Mouse (Mus musculus) intestine, postnatal 0 days (tissue): ENCODE measurements at regions not wholly inside any gene's neighbourhood (a gene's known extent, or its start where the extent isn't known, plus 50 kb on each side); places are given as distances from the start of the nearest gene placed in this dataset.
A peak's percentile ranks its signal among the peaks of the same experiment; 100 is the strongest.

Source experiments
- ATAC-seq: fragments of 200-750 bp; cut with Nextera tagmentation; 2 replicates; pipeline ENCODE4 v1.8.0; 2017; ENCODE audit warnings: mild to moderate bottlenecking, moderate TSS enrichment, moderate library complexity
- H3K27ac ChIP-seq: fragments of 300-500 bp; sonication (generic); 2 replicates; pipeline ENCODE4 v1.5.1; 2014; ENCODE audit warnings: mild to moderate bottlenecking, low read depth, low read length, moderate library complexity
- H3K27me3 ChIP-seq: fragments of 300-500 bp; sonication (generic); replicated peaks from 2 replicates; pipeline ENCODE4 v1.6.1; 2014; ENCODE audit warnings: low read length, mixed read lengths; ENCODE audit not compliant: control insufficient read depth, insufficient read depth
- H3K36me3 ChIP-seq: fragments of 300-500 bp; sonication (generic); 2 replicates; pipeline ENCODE4 v1.6.1; 2014; ENCODE audit warnings: mild to moderate bottlenecking, moderate library complexity; ENCODE audit not compliant: control insufficient read depth, insufficient read depth
- H3K4me1 ChIP-seq: fragments of 300-500 bp; sonication (generic); replicated peaks from 2 replicates; pipeline ENCODE4 v1.6.1; 2014; ENCODE audit warnings: antibody characterized with exemption, low read length, mixed read lengths; ENCODE audit not compliant: control insufficient read depth, insufficient read depth
- H3K4me2 ChIP-seq: fragments of 300-500 bp; sonication (generic); replicated peaks from 2 replicates; pipeline ENCODE4 v1.6.1; 2014; ENCODE audit warnings: low read depth, mild to moderate bottlenecking, moderate library complexity
- H3K4me3 ChIP-seq: fragments of 300-500 bp; sonication (generic); 2 replicates; pipeline ENCODE4 v1.5.1; 2014; ENCODE audit warnings: low read depth, low read length
- H3K9ac ChIP-seq: fragments of 300-500 bp; sonication (generic); 2 replicates; pipeline ENCODE4 v1.6.1; 2014; ENCODE audit warnings: mild to moderate bottlenecking, low read depth, low read length
- H3K9me3 ChIP-seq: fragments of 300-500 bp; sonication (generic); 2 replicates; pipeline ENCODE4 v1.6.1; 2016; ENCODE audit warnings: mixed run types; ENCODE audit not compliant: control insufficient read depth
- CTCF ChIP-seq: sonication (generic); IDR thresholded peaks from 2 replicates; pipeline ENCODE4 v1.5.1; 2016; ENCODE audit warnings: low read depth, mild to moderate bottlenecking, control low read depth, antibody characterized with exemption, moderate library complexity
- WGBS: fragments of 180-500 bp; shearing (Covaris S2); extraction: QIAGEN DNeasy Blood & Tissue Kit; methylation state at CpG from one replicate; pipeline ENCODE4 v1.1.7; 2014; 5-methylcytosine and 5-hydroxymethylcytosine counted together

GRCm38 (mm10) chr8:78000303-78000702, 212.8 kb upstream of the Ttc29 start:
- H3K27me3 ChIP-seq = no peaks in the 10 kb centered on the region
- TF ChIP-seq CTCF = no peak
- no peak overlapping the region for H3K4me3 ChIP-seq
- 84% methylated on average over 3 of the region's 3 CpGs for WGBS
- no peak overlapping the region for H3K27ac ChIP-seq
- H3K9ac ChIP-seq = no peak overlapping the region
- no peaks in the 10 kb centered on the region for H3K9me3 ChIP-seq
- H3K4me2 ChIP-seq = no peak overlapping the region
- no peaks in the 10 kb centered on the region for H3K36me3 ChIP-seq
- no peak for ATAC-seq
- H3K4me1 ChIP-seq = no peaks in the 10 kb centered on the region

- Histone ChIP-seq H3K9me3 (no peaks in the 10 kb centered on the region), H3K4me1 (no peaks in the 10 kb centered on the region), H3K4me2 (no peak overlapping the region), H3K9ac (no peak overlapping the region), H3K27me3 (no peaks in the 10 kb centered on the region), H3K4me3 (no peak overlapping the region), H3K27ac (no peak overlapping the region), H3K36me3 (no peaks in the 10 kb centered on the region)
- TF ChIP-seq CTCF = no peak
- no peak for ATAC-seq
- 22% methylated on average over 5 of the region's 5 CpGs for WGBS
These were observed 211.4 kb upstream of the Ttc29 start for GRCm38 (mm10) chr8:78001656-78002055.

- Histone ChIP-seq H3K9ac (no peak overlapping the region), H3K4me1 (no peaks in the 10 kb centered on the region), H3K36me3 (no peaks in the 10 kb centered on the region), H3K9me3 (no peaks in the 10 kb centered on the region), H3K27ac (no peak overlapping the region), H3K4me3 (no peak overlapping the region), H3K27me3 (no peaks in the 10 kb centered on the region), H3K4me2 (no peak overlapping the region)
- no peak for ATAC-seq
- no peak for TF ChIP-seq CTCF
- 14% methylated on average over 3 of the region's 3 CpGs for WGBS
These were observed 211.0 kb upstream of the Ttc29 start for GRCm38 (mm10) chr8:78002071-78002470.

- ATAC-seq = no peak
- no peak overlapping the region for H3K4me3 ChIP-seq
- no peaks in the 10 kb centered on the region for H3K36me3 ChIP-seq
- no peak overlapping the region for H3K27ac ChIP-seq
- 14% methylated on average over 10 of the region's 10 CpGs for WGBS
- peak; percentile 88 for TF ChIP-seq CTCF
- H3K27me3 ChIP-seq = no peaks in the 10 kb centered on the region
- H3K4me1 ChIP-seq = no peaks in the 10 kb centered on the region
- H3K9ac ChIP-seq = no peak overlapping the region
- no peak overlapping the region for H3K4me2 ChIP-seq
- H3K9me3 ChIP-seq = no peaks in the 10 kb centered on the region
These were observed 209.1 kb upstream of the Ttc29 start for GRCm38 (mm10) chr8:78003888-78004543.

GRCm38 (mm10) chr8:78004891-78005290, 208.2 kb upstream of the Ttc29 start:
- TF ChIP-seq CTCF = no peak
- H3K4me2 ChIP-seq = no peak overlapping the region
- no peak overlapping the region for H3K4me3 ChIP-seq
- no peaks in the 10 kb centered on the region for H3K9me3 ChIP-seq
- H3K27ac ChIP-seq = no peak overlapping the region
- no peaks in the 10 kb centered on the region for H3K27me3 ChIP-seq
- WGBS = 84% methylated on average over 12 of the region's 12 CpGs
- ATAC-seq = no peak
- H3K36me3 ChIP-seq = no peaks in the 10 kb centered on the region
- no peaks in the 10 kb centered on the region for H3K4me1 ChIP-seq
- H3K9ac ChIP-seq = no peak overlapping the region

GRCm38 (mm10) chr8:78013101-78013500, 200.0 kb upstream of the Ttc29 start:
- ATAC-seq = no peak
- Histone ChIP-seq H3K27ac (no peak overlapping the region), H3K4me3 (no peak overlapping the region), H3K27me3 (no peaks in the 10 kb centered on the region), H3K9ac (no peak overlapping the region), H3K36me3 (no peaks in the 10 kb centered on the region), H3K4me1 (no peaks in the 10 kb centered on the region), H3K4me2 (no peak overlapping the region), H3K9me3 (no peaks in the 10 kb centered on the region)
- no peak for TF ChIP-seq CTCF
